Mouse (Mus musculus): Measurements from ENCODE around the gene Ston1. TPM values are rescaled to one million over a fixed set of nuclear protein-coding genes. Genes with fewer than 3 reads are reported as not detected.

Ston1 gene
- polyA plus RNA-seq, 1 experiment from 2014 or later = 0.96 TPM

DNA sequence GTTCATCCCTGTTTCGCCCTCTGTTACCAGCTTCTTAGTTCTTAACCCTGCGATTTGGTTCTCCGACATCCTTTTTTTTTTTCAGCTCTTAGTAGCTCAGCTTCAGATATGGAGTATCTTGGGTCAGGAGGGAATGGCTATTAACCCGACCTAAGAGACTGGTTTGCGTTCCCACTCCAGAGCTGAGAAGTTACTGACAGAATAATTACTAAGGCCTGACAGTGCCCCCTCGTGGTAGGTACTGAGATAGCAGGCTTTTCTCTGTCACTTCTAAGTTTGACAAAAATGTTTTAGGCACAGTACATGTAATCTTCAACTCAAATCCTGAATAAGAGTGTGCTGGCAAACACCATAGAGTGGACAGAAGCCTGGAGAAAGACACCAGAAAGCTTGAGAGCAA, 43.5 kb downstream of the Ston1 start:
- 29% methylated on average over 6 of the region's 6 CpGs for WGBS (ENCODE audit: insufficient replicate concordance)
- ATAC-seq (ENCODE audit: low read depth) = no peak
- Histone ChIP-seq H3K27ac (ENCODE audit: low read length) (no peak overlapping the region), H3K9me3 (replicated peaks; ENCODE audit: control insufficient read depth, low read length) (no peaks in the 10 kb centered on the region), H3K36me3 (ENCODE audit: control insufficient read depth, insufficient read depth) (no peaks in the 10 kb centered on the region), H3K9ac (ENCODE audit: low read depth, low read length) (no peak overlapping the region), H3K27me3 (ENCODE audit: control insufficient read depth, insufficient read depth, low read depth, low read length) (no peaks in the 10 kb centered on the region), H3K4me1 (ENCODE audit: control insufficient read depth, low read depth, low read length) (no peaks in the 10 kb centered on the region), H3K4me3 (ENCODE audit: low read depth, low read length) (no peak overlapping the region), H3K4me2 (ENCODE audit: low read depth, low read length) (no peak overlapping the region)

DNA sequence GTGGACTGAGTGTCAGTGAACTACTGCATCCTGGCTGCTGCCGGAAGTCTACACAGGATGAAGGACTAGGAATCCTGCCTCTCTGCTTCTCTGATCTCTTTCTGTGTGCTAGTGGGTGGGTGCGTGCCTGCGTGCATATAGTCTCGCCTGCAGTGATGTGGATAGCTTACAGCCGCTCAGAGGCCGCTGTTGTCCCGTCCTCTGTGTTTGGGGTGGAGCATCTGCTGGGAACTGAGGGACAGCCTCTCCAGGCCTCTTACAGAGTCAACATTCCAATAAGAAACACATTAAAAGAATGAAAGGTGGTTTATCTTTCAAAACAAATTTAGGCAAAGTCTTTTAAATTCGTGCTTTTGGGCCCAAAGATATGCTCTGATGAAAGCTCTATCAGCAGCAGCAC, 44.4 kb downstream of the Ston1 start:
- ATAC-seq (ENCODE audit: low read depth) = no peak
- WGBS (ENCODE audit: insufficient replicate concordance) = 73% methylated on average over 8 of the region's 8 CpGs
- H3K4me2 ChIP-seq (ENCODE audit: low read depth, low read length) = no peak overlapping the region
- H3K36me3 ChIP-seq (ENCODE audit: control insufficient read depth, insufficient read depth) = no peaks in the 10 kb centered on the region
- no peak overlapping the region for H3K27ac ChIP-seq (ENCODE audit: low read length)
- H3K9me3 ChIP-seq (replicated peaks; ENCODE audit: control insufficient read depth, low read length) = no peaks in the 10 kb centered on the region
- no peaks in the 10 kb centered on the region for H3K27me3 ChIP-seq (ENCODE audit: control insufficient read depth, insufficient read depth, low read depth, low read length)
- H3K4me1 ChIP-seq (ENCODE audit: control insufficient read depth, low read depth, low read length) = no peaks in the 10 kb centered on the region
- no peak overlapping the region for H3K4me3 ChIP-seq (ENCODE audit: low read depth, low read length)
- no peak overlapping the region for H3K9ac ChIP-seq (ENCODE audit: low read depth, low read length)

DNA sequence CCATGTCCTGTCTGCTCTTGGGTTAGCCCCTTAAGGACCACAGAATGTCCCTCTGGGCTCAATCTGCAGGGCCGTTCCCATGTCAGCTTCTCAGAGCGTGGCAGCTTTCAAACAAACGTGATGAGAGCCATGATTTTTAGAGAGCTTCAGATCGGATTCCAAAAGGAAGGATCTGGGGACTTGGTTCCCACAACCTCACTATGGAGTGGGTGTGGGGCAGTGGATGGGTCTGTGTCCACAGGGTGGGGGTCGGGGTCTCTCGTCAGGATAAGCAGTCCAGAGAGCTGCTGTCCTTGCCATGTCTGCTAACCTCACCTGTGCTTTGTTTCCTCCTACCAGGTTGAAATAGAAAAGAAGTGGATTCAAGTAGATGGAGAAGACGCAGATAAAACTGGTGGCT, 47.4 kb downstream of the Ston1 start:
- no peaks in the 10 kb centered on the region for H3K9me3 ChIP-seq (replicated peaks; ENCODE audit: control insufficient read depth, low read length)
- no peak overlapping the region for H3K4me3 ChIP-seq (ENCODE audit: low read depth, low read length)
- no peak for ATAC-seq (ENCODE audit: low read depth)
- H3K4me1 ChIP-seq (ENCODE audit: control insufficient read depth, low read depth, low read length) = no peaks in the 10 kb centered on the region
- H3K9ac ChIP-seq (ENCODE audit: low read depth, low read length) = no peak overlapping the region
- H3K4me2 ChIP-seq (ENCODE audit: low read depth, low read length) = no peak overlapping the region
- H3K27ac ChIP-seq (ENCODE audit: low read length) = no peak overlapping the region
- no peaks in the 10 kb centered on the region for H3K36me3 ChIP-seq (ENCODE audit: control insufficient read depth, insufficient read depth)
- no peaks in the 10 kb centered on the region for H3K27me3 ChIP-seq (ENCODE audit: control insufficient read depth, insufficient read depth, low read depth, low read length)
- WGBS (ENCODE audit: insufficient replicate concordance) = 68% methylated on average over 7 of the region's 7 CpGs

DNA sequence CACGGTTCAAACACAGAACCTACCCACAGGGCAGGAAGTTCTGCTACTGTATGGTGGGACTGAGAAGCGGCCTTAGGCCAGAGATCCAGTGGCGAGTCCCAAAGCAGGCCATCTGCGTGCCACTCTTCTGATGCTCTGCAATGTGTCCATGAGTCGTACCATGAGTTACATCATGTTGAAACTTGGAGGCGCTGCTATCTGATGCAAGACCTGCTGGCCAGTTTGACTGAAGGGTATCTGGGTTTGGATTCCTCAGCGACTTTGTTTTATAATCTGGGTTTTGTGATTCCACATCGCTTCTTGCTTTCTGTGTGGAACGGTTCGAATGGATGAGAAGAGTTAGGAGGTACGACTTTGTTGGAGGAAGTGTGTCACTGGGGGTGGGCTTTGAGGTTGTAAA, 47.8 kb downstream of the Ston1 start:
- ATAC-seq (ENCODE audit: low read depth) = no peak
- H3K9ac ChIP-seq (ENCODE audit: low read depth, low read length) = no peak overlapping the region
- no peak overlapping the region for H3K4me3 ChIP-seq (ENCODE audit: low read depth, low read length)
- H3K27me3 ChIP-seq (ENCODE audit: control insufficient read depth, insufficient read depth, low read depth, low read length) = no peaks in the 10 kb centered on the region
- H3K27ac ChIP-seq (ENCODE audit: low read length) = no peak overlapping the region
- H3K4me1 ChIP-seq (ENCODE audit: control insufficient read depth, low read depth, low read length) = no peaks in the 10 kb centered on the region
- H3K36me3 ChIP-seq (ENCODE audit: control insufficient read depth, insufficient read depth) = no peaks in the 10 kb centered on the region
- no peak overlapping the region for H3K4me2 ChIP-seq (ENCODE audit: low read depth, low read length)
- no peaks in the 10 kb centered on the region for H3K9me3 ChIP-seq (replicated peaks; ENCODE audit: control insufficient read depth, low read length)
- 70% methylated on average over 11 of the region's 11 CpGs for WGBS (ENCODE audit: insufficient replicate concordance)

DNA sequence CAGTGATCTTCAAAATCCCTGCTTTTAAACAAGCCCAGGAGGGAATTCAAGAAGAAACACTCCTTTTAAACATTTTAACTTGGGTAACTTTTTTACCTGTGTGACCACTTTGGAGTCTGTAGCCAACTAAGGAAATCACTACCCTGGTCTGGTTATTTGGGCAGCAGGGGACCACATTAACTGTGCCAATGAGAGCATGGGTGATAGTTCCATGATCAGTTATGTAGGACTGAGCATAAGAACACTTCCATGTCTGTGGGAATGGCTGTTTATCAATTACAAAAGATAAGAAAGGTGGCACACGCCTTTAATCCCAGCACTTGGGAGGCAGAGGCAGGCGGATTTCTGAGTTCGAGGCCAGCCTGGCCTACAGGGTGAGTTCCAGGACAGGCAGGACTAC, 49.7 kb downstream of the Ston1 start:
- no peaks in the 10 kb centered on the region for H3K36me3 ChIP-seq (ENCODE audit: control insufficient read depth, insufficient read depth)
- no peak overlapping the region for H3K9ac ChIP-seq (ENCODE audit: low read depth, low read length)
- ATAC-seq (ENCODE audit: low read depth) = no peak
- H3K27me3 ChIP-seq (ENCODE audit: control insufficient read depth, insufficient read depth, low read depth, low read length) = no peaks in the 10 kb centered on the region
- no peak overlapping the region for H3K4me2 ChIP-seq (ENCODE audit: low read depth, low read length)
- no peaks in the 10 kb centered on the region for H3K9me3 ChIP-seq (replicated peaks; ENCODE audit: control insufficient read depth, low read length)
- no peak overlapping the region for H3K27ac ChIP-seq (ENCODE audit: low read length)
- 59% methylated on average over 3 of the region's 3 CpGs for WGBS (ENCODE audit: insufficient replicate concordance)
- H3K4me3 ChIP-seq (ENCODE audit: low read depth, low read length) = no peak overlapping the region
- H3K4me1 ChIP-seq (ENCODE audit: control insufficient read depth, low read depth, low read length) = no peaks in the 10 kb centered on the region

DNA sequence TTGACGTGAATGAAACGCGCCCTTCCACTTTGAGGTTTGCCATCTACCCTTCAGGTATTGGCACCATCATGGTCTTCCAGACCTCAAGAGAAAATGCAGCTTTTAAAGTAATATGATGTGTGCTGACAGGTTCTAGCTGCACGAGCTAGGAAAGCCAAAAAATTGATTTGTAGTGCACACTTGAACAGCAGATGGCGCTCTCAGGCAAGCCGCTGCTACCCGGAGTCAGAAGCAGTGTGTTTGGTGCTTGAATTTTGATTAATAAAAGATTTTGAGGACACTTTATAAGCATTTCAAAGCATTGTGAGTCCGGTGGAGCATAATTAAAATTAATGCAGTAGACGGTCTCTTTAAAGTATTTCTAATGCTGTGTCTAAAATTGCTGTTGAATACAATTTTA, 54.5 kb downstream of the Ston1 start:
- H3K4me3 ChIP-seq (ENCODE audit: low read depth, low read length) = no peak overlapping the region
- 5% methylated on average over 9 of the region's 9 CpGs for WGBS (ENCODE audit: insufficient replicate concordance)
- no peak for ATAC-seq (ENCODE audit: low read depth)

DNA sequence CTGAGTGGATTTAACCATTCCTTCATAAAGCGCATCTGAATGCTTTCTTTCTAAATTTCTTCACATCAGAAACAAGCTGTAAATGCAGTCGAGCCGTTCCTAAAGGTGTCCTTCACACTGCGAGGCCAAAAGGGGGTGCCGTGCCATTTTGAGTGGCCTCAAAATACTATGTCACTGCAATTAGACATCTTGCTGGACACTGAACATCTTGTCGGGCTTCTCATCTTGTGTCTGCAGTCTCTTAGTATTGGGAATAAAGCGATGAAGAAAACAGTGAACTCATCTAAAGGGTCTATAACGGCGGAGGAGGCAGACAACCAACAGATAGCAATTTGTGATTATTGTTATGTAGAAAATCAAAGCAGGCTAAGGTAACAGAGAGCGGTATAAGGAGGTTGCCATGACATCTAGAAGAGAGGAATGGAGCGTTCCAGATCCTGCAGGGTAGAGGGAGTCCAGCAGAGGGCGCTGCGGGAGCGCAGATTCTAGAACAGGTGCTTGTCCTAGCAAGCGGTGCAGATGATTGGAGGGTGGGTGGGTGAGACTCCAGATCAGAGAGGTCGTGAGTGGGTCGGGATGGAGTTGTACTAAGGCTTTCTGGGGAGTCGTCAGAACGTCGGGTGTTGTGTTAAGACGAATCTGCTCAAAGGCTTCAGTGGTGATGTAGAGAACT, 55.4 kb downstream of the Ston1 start:
- H3K27ac ChIP-seq (ENCODE audit: low read length) = no peak overlapping the region
- H3K4me1 ChIP-seq (ENCODE audit: control insufficient read depth, low read depth, low read length) = no peaks in the 10 kb centered on the region
- H3K9ac ChIP-seq (ENCODE audit: low read depth, low read length) = no peak overlapping the region
- ATAC-seq (ENCODE audit: low read depth) = no peak
- H3K9me3 ChIP-seq (replicated peaks; ENCODE audit: control insufficient read depth, low read length) = no peaks in the 10 kb centered on the region
- H3K4me3 ChIP-seq (ENCODE audit: low read depth, low read length) = no peak overlapping the region
- H3K36me3 ChIP-seq (ENCODE audit: control insufficient read depth, insufficient read depth) = no peaks in the 10 kb centered on the region
- WGBS (ENCODE audit: insufficient replicate concordance) = 19% methylated on average over 21 of the region's 21 CpGs
- H3K27me3 ChIP-seq (ENCODE audit: control insufficient read depth, insufficient read depth, low read depth, low read length) = no peaks in the 10 kb centered on the region
- no peak overlapping the region for H3K4me2 ChIP-seq (ENCODE audit: low read depth, low read length)

More for the DNA sequence above, 54.5 kb downstream of the Ston1 start:
- Histone ChIP-seq H3K4me1 (ENCODE audit: control insufficient read depth, low read depth, low read length) (no peaks in the 10 kb centered on the region), H3K9ac (ENCODE audit: low read depth, low read length) (no peak overlapping the region), H3K4me2 (ENCODE audit: low read depth, low read length) (no peak overlapping the region), H3K36me3 (ENCODE audit: control insufficient read depth, insufficient read depth) (no peaks in the 10 kb centered on the region), H3K27ac (ENCODE audit: low read length) (no peak overlapping the region), H3K27me3 (ENCODE audit: control insufficient read depth, insufficient read depth, low read depth, low read length) (no peaks in the 10 kb centered on the region), H3K9me3 (replicated peaks; ENCODE audit: control insufficient read depth, low read length) (no peaks in the 10 kb centered on the region)

DNA sequence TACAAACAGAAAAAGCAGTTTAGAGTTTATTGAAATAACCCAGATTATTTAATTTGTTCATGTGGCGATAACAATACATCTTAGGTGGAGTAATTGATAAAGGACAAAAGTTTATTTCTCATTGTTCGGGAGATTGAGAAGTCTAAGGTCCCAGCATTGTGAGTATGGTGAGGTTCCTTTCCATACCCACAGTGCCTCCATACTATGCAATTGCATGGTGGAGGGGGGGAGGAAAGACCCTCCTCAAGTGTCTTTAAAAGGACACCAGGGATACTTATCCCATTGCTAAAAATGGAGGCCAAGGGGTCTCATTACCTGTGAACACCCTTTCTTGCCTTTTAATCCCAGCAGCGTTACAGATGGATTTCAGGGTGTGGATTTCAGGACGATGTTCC, 55.9 kb downstream of the Ston1 start:
- Histone ChIP-seq H3K9ac (ENCODE audit: low read depth, low read length) (no peak overlapping the region), H3K36me3 (ENCODE audit: control insufficient read depth, insufficient read depth) (no peaks in the 10 kb centered on the region), H3K4me2 (ENCODE audit: low read depth, low read length) (no peak overlapping the region), H3K9me3 (replicated peaks; ENCODE audit: control insufficient read depth, low read length) (no peaks in the 10 kb centered on the region), H3K27me3 (ENCODE audit: control insufficient read depth, insufficient read depth, low read depth, low read length) (no peaks in the 10 kb centered on the region), H3K4me3 (ENCODE audit: low read depth, low read length) (no peak overlapping the region), H3K27ac (ENCODE audit: low read length) (no peak overlapping the region), H3K4me1 (ENCODE audit: control insufficient read depth, low read depth, low read length) (no peaks in the 10 kb centered on the region)
- ATAC-seq (ENCODE audit: low read depth) = no peak
- 68% methylated on average over 4 of the region's 4 CpGs for WGBS (ENCODE audit: insufficient replicate concordance)

DNA sequence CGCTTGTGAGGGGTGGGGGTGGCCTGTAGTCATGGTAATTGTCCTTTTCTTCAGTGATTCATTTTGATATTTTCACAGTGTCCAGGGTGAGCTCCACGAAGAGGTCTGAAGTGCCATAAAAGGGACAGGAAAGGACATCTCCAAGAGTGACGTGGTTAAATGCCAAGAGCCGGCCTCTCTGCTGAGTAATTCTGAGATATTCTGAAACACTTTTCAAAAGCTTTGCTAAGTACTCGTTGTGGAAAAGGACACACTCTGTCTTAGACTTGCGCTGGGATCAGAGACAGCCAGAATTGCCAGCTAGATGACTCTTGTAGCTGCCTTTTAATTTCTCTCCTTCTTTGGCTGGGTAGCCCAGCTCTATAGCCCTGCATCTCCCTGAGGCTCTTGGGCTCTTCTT, 61.0 kb downstream of the Ston1 start:
- Histone ChIP-seq H3K27me3 (ENCODE audit: control insufficient read depth, insufficient read depth, low read depth, low read length) (no peaks in the 10 kb centered on the region), H3K4me3 (ENCODE audit: low read depth, low read length) (no peak overlapping the region), H3K9ac (ENCODE audit: low read depth, low read length) (no peak overlapping the region), H3K9me3 (replicated peaks; ENCODE audit: control insufficient read depth, low read length) (no peaks in the 10 kb centered on the region), H3K36me3 (ENCODE audit: control insufficient read depth, insufficient read depth) (no peaks in the 10 kb centered on the region), H3K4me1 (ENCODE audit: control insufficient read depth, low read depth, low read length) (no peaks in the 10 kb centered on the region), H3K4me2 (ENCODE audit: low read depth, low read length) (no peak overlapping the region), H3K27ac (ENCODE audit: low read length) (no peak overlapping the region)
- no peak for ATAC-seq (ENCODE audit: low read depth)
- 49% methylated on average over 6 of the region's 6 CpGs for whole genome bisulfite sequencing (ENCODE audit: insufficient replicate concordance)

Data from liver, embryonic 16.5 days (tissue).